Mouse (Mus musculus) brain, embryonic 14.5 days (tissue): ENCODE results near the gene Rxfp3.
"Not testable (repeated sequence)": the region's sequence is repeated elsewhere in the genome, so short reads cannot be mapped to it uniquely, and the experiment has no call there.

Experiments
- CTCF ChIP-seq: fragments of 200-500 bp; IDR thresholded peaks from 2 replicates; pipeline ENCODE4 v1.5.1; 2012; ENCODE audit warnings: inconsistent platforms, mild to moderate bottlenecking, moderate library complexity, borderline replicate concordance; ENCODE audit not compliant: insufficient read depth, insufficient read length; ENCODE audit errors: extremely low read depth
- POLR2A ChIP-seq: fragments of 200-500 bp; IDR thresholded peaks from 2 replicates; pipeline ENCODE4 v1.6.1; 2012; ENCODE audit warnings: mild to moderate bottlenecking, inconsistent platforms, borderline replicate concordance; ENCODE audit not compliant: poor library complexity, insufficient read depth, insufficient read length, severe bottlenecking; ENCODE audit errors: extremely low read depth

DNA sequence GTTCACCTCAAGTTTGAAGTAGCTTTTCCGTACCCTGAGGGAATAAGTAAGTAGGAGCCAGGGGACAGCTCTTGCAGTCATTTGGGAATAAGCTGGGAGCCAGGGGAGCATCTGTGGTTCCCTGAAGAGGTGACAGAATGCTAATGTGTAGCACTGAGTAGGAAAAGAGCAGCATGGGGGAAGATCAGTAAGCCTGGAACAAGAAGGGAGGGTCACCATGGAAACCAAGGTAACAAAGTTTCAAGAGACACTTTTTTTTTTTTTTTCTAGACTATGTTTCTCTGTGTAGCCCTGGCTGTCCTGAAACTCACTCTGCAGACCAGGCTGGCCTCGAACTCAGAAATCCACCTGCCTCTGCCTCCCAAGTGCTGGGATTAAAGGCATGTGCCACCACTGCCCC lies 51.3 kb downstream of the Rxfp3 start:
- not testable (repeated sequence) for TF ChIP-seq CTCF, POLR2A
